Mouse (Mus musculus) testis, adult 2 months (tissue): ENCODE results near the gene Atg9b.

Source experiments
- CTCF ChIP-seq: fragments of 200-500 bp; IDR thresholded peaks from 2 replicates; pipeline ENCODE4 v1.5.1; 2012; ENCODE audit warnings: low read depth, mild to moderate bottlenecking, inconsistent platforms, low read length, moderate library complexity; ENCODE audit not compliant: control insufficient read depth, insufficient read depth, insufficient replicate concordance
- POLR2A ChIP-seq: fragments of 200-500 bp; IDR thresholded peaks from 2 replicates; pipeline ENCODE4 v1.6.1; 2012; ENCODE audit warnings: low read depth, mild to moderate bottlenecking, inconsistent platforms, low read length, moderate library complexity; ENCODE audit not compliant: control insufficient read depth

DNA sequence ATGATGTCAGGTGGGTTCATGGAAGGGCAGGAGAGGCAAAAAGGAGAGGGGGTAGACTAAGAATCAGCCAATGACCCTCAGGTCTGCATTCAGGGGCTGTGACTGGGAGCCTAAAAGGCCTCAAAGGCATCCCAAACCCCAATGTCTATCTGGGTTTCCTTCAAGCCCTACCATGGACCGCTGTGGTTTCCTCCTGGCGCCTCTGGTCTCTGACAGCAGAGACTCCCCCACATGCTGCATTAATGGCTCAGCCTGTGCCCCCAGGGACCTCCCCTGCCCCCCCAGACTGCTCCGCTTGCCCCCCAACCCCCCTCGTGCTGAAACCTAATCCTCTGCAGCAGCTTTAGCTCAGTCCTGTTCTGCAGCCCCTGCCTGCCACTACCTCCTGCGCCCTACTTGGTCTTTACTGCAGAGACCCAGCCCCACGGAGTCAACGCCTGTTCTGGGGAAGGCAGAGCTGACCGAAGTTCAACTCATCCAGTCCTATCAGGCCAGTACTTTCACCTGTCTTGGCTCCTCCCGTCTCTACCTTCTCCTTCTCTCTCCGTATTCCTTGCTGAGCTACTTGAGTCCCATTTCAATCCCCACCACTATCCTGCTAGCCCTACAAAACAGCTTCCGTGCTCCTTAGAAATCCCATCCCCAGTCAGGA, 21.2 kb upstream of the Atg9b start, which contains the start of gene Asic3:
- TF ChIP-seq POLR2A: no peak
- no peak for TF ChIP-seq CTCF
